ENCODE assay signal across 9 mouse cellular contexts in genomic region chr14:74618858-74619257, GRCm38 (mm10). TPM values are rescaled to one million over a fixed set of nuclear protein-coding genes. Genes with fewer than 3 reads are reported as not detected.
DNase-seq lines count a peak whose midpoint lies in the region; ATAC-seq and TF ChIP-seq lines count a peak whose summit lies in the region.
"Had no signal": no experiment of that assay in that cellular context is flagged by ENCODE, and none has a peak within 500 bp of the region (broad histone marks: within the 10 kb centered on the region; RNA-seq: fewer than 3 reads in every experiment).

No protein-coding gene starts in this region.

- DNase-seq in A20 (ENCODE audit: low read depth, low spot score), result peak; percentile 48
- no peak for DNase-seq in G1E (ENCODE audit: low spot score)
- DNase-seq in liver, embryonic 14.5 days (ENCODE audit: low read depth in 3 of 3, low spot score in 3 of 3), result no peak
- no peak for DNase-seq in cerebellum, postnatal 4 days (ENCODE audit: low spot score in 2 of 2)
- DNase-seq in right cerebral cortex, postnatal 36 days (ENCODE audit: low spot score in 2 of 2), result no peak

- no peak overlapping the region for H3K9ac ChIP-seq in intestine, postnatal 0 days (ENCODE audit: low read depth, low read length)
- H3K9ac ChIP-seq in intestine, embryonic 15.5 days, result no peak overlapping the region
- no peak overlapping the region for H3K9ac ChIP-seq in liver, embryonic 14.5 days (replicated peaks)
- no peak overlapping the region for H3K9ac ChIP-seq in midbrain, embryonic 15.5 days
- H3K9ac ChIP-seq: limb, embryonic 12.5 days had no signal

- H3K4me1 ChIP-seq in intestine, postnatal 0 days (replicated peaks; ENCODE audit: control insufficient read depth, insufficient read depth, low read length), result no peaks in the 10 kb centered on the region
- no peaks in the 10 kb centered on the region for H3K4me1 ChIP-seq in intestine, embryonic 15.5 days (replicated peaks)
- peaks cover 5% of the 10 kb centered on the region; the same call in 1 of the 2 replicates for H3K4me1 ChIP-seq in G1E (ENCODE audit: insufficient read depth, low read depth, low read length)
- no peaks in the 10 kb centered on the region for H3K4me1 ChIP-seq in liver, embryonic 14.5 days (replicated peaks; ENCODE audit: control insufficient read depth in 2 of 2, insufficient read depth in 2 of 2, low read length in 1 of 2)
- no peaks in the 10 kb centered on the region for H3K4me1 ChIP-seq in midbrain, embryonic 15.5 days
- H3K4me1 ChIP-seq: limb, embryonic 12.5 days had no signal

- no peaks in the 10 kb centered on the region for H3K9me3 ChIP-seq in intestine, postnatal 0 days (ENCODE audit: control insufficient read depth)
- no peaks in the 10 kb centered on the region for H3K9me3 ChIP-seq in intestine, embryonic 15.5 days
- no peaks in the 10 kb centered on the region for H3K9me3 ChIP-seq in G1E (replicated peaks)
- H3K9me3 ChIP-seq in liver, embryonic 14.5 days (ENCODE audit: control insufficient read depth, low read length), result no peaks in the 10 kb centered on the region
- H3K9me3 ChIP-seq in midbrain, embryonic 15.5 days, result no peaks in the 10 kb centered on the region
- H3K9me3 ChIP-seq: limb, embryonic 12.5 days had no signal

- H3K4me3 ChIP-seq in intestine, postnatal 0 days (ENCODE audit: low read depth, low read length), result no peak overlapping the region
- H3K4me3 ChIP-seq in intestine, embryonic 15.5 days (replicated peaks), result no peak overlapping the region
- H3K4me3 ChIP-seq in G1E (ENCODE audit: low read depth, low read length), result no peak overlapping the region
- no peak overlapping the region for H3K4me3 ChIP-seq in liver, embryonic 14.5 days (ENCODE audit: insufficient read depth in 1 of 2, low read depth in 2 of 2, low read length in 2 of 2)
- H3K4me3 ChIP-seq in midbrain, embryonic 15.5 days, result no peak overlapping the region
- H3K4me3 ChIP-seq: limb, embryonic 12.5 days had no signal

- ATAC-seq in intestine, postnatal 0 days, result no peak
- ATAC-seq in intestine, embryonic 15.5 days, result no peak
- peak; percentile 63; the same call in 1 of the 2 replicates for ATAC-seq in G1E (ENCODE audit: extremely low read depth, insufficient number of reproducible peaks, low FRiP score, poor library complexity, severe bottlenecking)
- ATAC-seq in liver, embryonic 14.5 days (ENCODE audit: insufficient read depth), result no peak
- no peak for ATAC-seq in midbrain, embryonic 15.5 days (replicated peaks)

- H3K36me3 ChIP-seq in intestine, postnatal 0 days (ENCODE audit: control insufficient read depth, insufficient read depth), result no peaks in the 10 kb centered on the region
- H3K36me3 ChIP-seq in intestine, embryonic 15.5 days, result no peaks in the 10 kb centered on the region
- no peaks in the 10 kb centered on the region for H3K36me3 ChIP-seq in G1E (replicated peaks)
- H3K36me3 ChIP-seq in liver, embryonic 14.5 days (replicated peaks; ENCODE audit: control insufficient read depth, insufficient read depth, low read depth), result no peaks in the 10 kb centered on the region
- H3K36me3 ChIP-seq in midbrain, embryonic 15.5 days (replicated peaks), result no peaks in the 10 kb centered on the region
- H3K36me3 ChIP-seq: limb, embryonic 12.5 days had no signal

- H3K27me3 ChIP-seq in intestine, postnatal 0 days (replicated peaks; ENCODE audit: control insufficient read depth, insufficient read depth, low read length), result no peaks in the 10 kb centered on the region
- H3K27me3 ChIP-seq in intestine, embryonic 15.5 days (replicated peaks), result no peaks in the 10 kb centered on the region
- H3K27me3 ChIP-seq in G1E (ENCODE audit: insufficient read depth, low read length), result peaks cover 5% of the 10 kb centered on the region
- H3K27me3 ChIP-seq in liver, embryonic 14.5 days (ENCODE audit: control insufficient read depth, insufficient read depth, low read length), result no peaks in the 10 kb centered on the region
- no peaks in the 10 kb centered on the region for H3K27me3 ChIP-seq in midbrain, embryonic 15.5 days (replicated peaks)
- H3K27me3 ChIP-seq: limb, embryonic 12.5 days had no signal

- no peak overlapping the region for H3K4me2 ChIP-seq in intestine, postnatal 0 days (replicated peaks; ENCODE audit: low read depth)
- no peak overlapping the region for H3K4me2 ChIP-seq in intestine, embryonic 15.5 days (replicated peaks)
- no peak overlapping the region for H3K4me2 ChIP-seq in liver, embryonic 14.5 days (ENCODE audit: low read depth)
- no peak overlapping the region for H3K4me2 ChIP-seq in midbrain, embryonic 15.5 days
- H3K4me2 ChIP-seq: limb, embryonic 12.5 days had no signal

- no peak for TF ChIP-seq EP300 in liver, embryonic 14.5 days (IDR thresholded peaks at IDR 0.05; ENCODE audit: low read depth)

- H3K27ac ChIP-seq in intestine, postnatal 0 days (ENCODE audit: low read depth, low read length), result no peak overlapping the region
- H3K27ac ChIP-seq in intestine, embryonic 15.5 days, result no peak overlapping the region
- H3K27ac ChIP-seq in liver, embryonic 14.5 days, result no peak overlapping the region
- H3K27ac ChIP-seq in midbrain, embryonic 15.5 days, result no peak overlapping the region
- H3K27ac ChIP-seq: limb, embryonic 12.5 days had no signal

- 56% methylated on average over 4 of the region's 4 CpGs for WGBS in intestine, postnatal 0 days
- WGBS in intestine, embryonic 15.5 days, result 66% methylated on average over 4 of the region's 4 CpGs
- 48% methylated on average over 4 of the region's 4 CpGs for WGBS in liver, embryonic 14.5 days (ENCODE audit: insufficient replicate concordance)
- 60% methylated on average over 4 of the region's 4 CpGs for WGBS in midbrain, embryonic 15.5 days

- TF ChIP-seq CTCF in intestine, postnatal 0 days (IDR thresholded peaks at IDR 0.05; ENCODE audit: low read depth), result peak; percentile 58
- TF ChIP-seq CTCF in G1E (IDR thresholded peaks at IDR 0.05; ENCODE audit: low read depth, low read length), result peak; percentile 66
- peak; percentile 70 for TF ChIP-seq CTCF in liver, embryonic 14.5 days (IDR thresholded peaks at IDR 0.05; ENCODE audit: low read depth)

RNA-seq across cellular contexts. Expression of gene Htr2a, which starts 21.8 kb away (rescaled TPM):
- polyA plus RNA-seq in intestine, postnatal 0 days (2015; fragmentation: Nextera tagmentation; extraction: Ambion mirVana), result 0.14 and 0.17 TPM in 2 replicates
- 0.21 and 0.23 TPM in 2 replicates for polyA plus RNA-seq in intestine, embryonic 15.5 days (2015; fragmentation: Nextera tagmentation; extraction: Ambion mirVana)
- total RNA-seq in G1E (2014; fragmentation: Nextera tagmentation) (not detected in 2 replicates), G1E (2017) (0.06 and 0.16 TPM in 2 replicates)
- polyA plus RNA-seq in G1E (2012), result not detected in 2 replicates
- polyA plus RNA-seq in liver, embryonic 14.5 days (2012; rRNA removed), result 0.16 and 0.23 TPM in 2 replicates
- 0.23 and 0.29 TPM in 2 replicates for polyA plus RNA-seq in liver, embryonic 14.5 days (2014; fragmentation: Nextera tagmentation; extraction: Ambion mirVana)
- polyA plus RNA-seq in midbrain, embryonic 15.5 days (2015; fragmentation: Nextera tagmentation; extraction: Ambion mirVana), result 2.1 and 2.5 TPM in 2 replicates
